Mouse (Mus musculus) heart, embryonic 11.5 days (tissue): ENCODE results near the gene Coil. TPM values are rescaled to one million over a fixed set of nuclear protein-coding genes. Genes with fewer than 3 reads are reported as not detected.

ENCODE experiments used
- ATAC-seq: fragments of 200-750 bp; cut with Nextera tagmentation; replicated peaks from 2 replicates; pipeline ENCODE4 v1.8.0; 2017; ENCODE audit warnings: moderate library complexity; ENCODE audit not compliant: insufficient number of reproducible peaks, low FRiP score, low TSS enrichment
- H3K27ac ChIP-seq: fragments of 300-500 bp; sonication (generic); 2 replicates; pipeline ENCODE4 v1.5.1; 2014; ENCODE audit warnings: mild to moderate bottlenecking, low read depth, low read length
- H3K27me3 ChIP-seq: fragments of 300-500 bp; sonication (generic); 2 replicates; pipeline ENCODE4 v1.6.1; 2014; ENCODE audit warnings: mild to moderate bottlenecking, low read length, mixed read lengths; ENCODE audit not compliant: control insufficient read depth, insufficient read depth
- H3K36me3 ChIP-seq: fragments of 300-500 bp; sonication (generic); 2 replicates; pipeline ENCODE4 v1.6.1; 2014; ENCODE audit warnings: mild to moderate bottlenecking, low read length, moderate library complexity, mixed read lengths; ENCODE audit not compliant: control insufficient read depth, insufficient read depth
- H3K4me1 ChIP-seq: fragments of 300-500 bp; sonication (generic); 2 replicates; pipeline ENCODE4 v1.6.1; 2014; ENCODE audit warnings: low read length; ENCODE audit not compliant: control insufficient read depth, insufficient read depth
- H3K4me2 ChIP-seq: fragments of 300-500 bp; sonication (generic); 2 replicates; pipeline ENCODE4 v1.6.1; 2014; ENCODE audit warnings: mild to moderate bottlenecking, moderate library complexity
- H3K4me3 ChIP-seq: fragments of 300-500 bp; sonication (generic); 2 replicates; pipeline ENCODE4 v1.5.1; 2014; ENCODE audit warnings: low read depth, low read length
- H3K9ac ChIP-seq: fragments of 300-500 bp; sonication (generic); 2 replicates; pipeline ENCODE4 v1.6.1; 2014; ENCODE audit warnings: mild to moderate bottlenecking, low read depth, low read length, moderate library complexity
- H3K9me3 ChIP-seq: fragments of 300-500 bp; sonication (generic); replicated peaks from 2 replicates; pipeline ENCODE4 v1.6.1; 2016; ENCODE audit warnings: low read length; ENCODE audit not compliant: control insufficient read depth
- WGBS: fragments of 180-500 bp; shearing (Covaris S2); extraction: QIAGEN DNeasy Blood & Tissue Kit; methylation state at CpG from one replicate; pipeline ENCODE4 v1.1.7; 2014; ENCODE audit not compliant: insufficient replicate concordance; 5-methylcytosine and 5-hydroxymethylcytosine counted together
- polyA plus RNA-seq: library from polyadenylated mRNA; unstranded; fragments of >200 nt; fragmentation: Nextera tagmentation; extraction: Ambion mirVana; gene quantifications from 2 replicates; pipeline ENCODE4 v1.2.1, GENCODE M21; 2014

Gene Coil
- 8.5 and 9.0 TPM in 2 replicates for polyA plus RNA-seq

- WGBS: 28% methylated on average over 2 of the region's 2 CpGs
- ATAC-seq: no peak; the same call in 1 of the 2 replicates
- H3K4me2 ChIP-seq: no peak within 1 kb of the TSS
These were observed at the start of gene Coil for GRCm38 (mm10) chr11:88970202-88970732. Coil (plus strand) TSS chr11:88970252.

GRCm38 (mm10) chr11:88926566-88926965 is 43.5 kb upstream of the Coil start:
- WGBS: 73% methylated on average over 5 of the region's 5 CpGs
- Histone ChIP-seq H3K27me3 (no peaks in the 10 kb centered on the region), H3K4me3 (no peak overlapping the region), H3K9ac (no peak overlapping the region), H3K4me1 (no peaks in the 10 kb centered on the region), H3K27ac (no peak overlapping the region), H3K36me3 (0 out of 2 replicates have a peak, but pooled peaks cover 12% of the 10 kb centered on the region), H3K9me3 (no peaks in the 10 kb centered on the region), H3K4me2 (no peak overlapping the region)
- no peak for ATAC-seq

More at GRCm38 (mm10) chr11:88970202-88970732, at the start of gene Coil:
- H3K4me1 ChIP-seq: peaks cover 5% of the 10 kb centered on the region; the same call in 1 of the 2 replicates
- H3K4me3 ChIP-seq: no peak within 1 kb of the TSS
- no peaks in the 10 kb centered on the region for H3K36me3 ChIP-seq
- no peaks in the 10 kb centered on the region for H3K27me3 ChIP-seq
- H3K9me3 ChIP-seq: no peaks in the 10 kb centered on the region
- H3K27ac ChIP-seq: no peak within 1 kb of the TSS
- no peak within 1 kb of the TSS for H3K9ac ChIP-seq

GRCm38 (mm10) chr11:88931692-88932530 is 38.1 kb upstream of the Coil start:
- Histone ChIP-seq H3K4me3 (no peak overlapping the region), H3K36me3 (peaks cover 4% of the 10 kb centered on the region; the same call in 1 of the 2 replicates), H3K9ac (no peak overlapping the region), H3K27ac (no peak overlapping the region), H3K4me1 (no peaks in the 10 kb centered on the region), H3K27me3 (no peaks in the 10 kb centered on the region), H3K4me2 (no peak overlapping the region), H3K9me3 (no peaks in the 10 kb centered on the region)
- 79% methylated on average over 14 of the region's 14 CpGs for WGBS
- no peak for ATAC-seq

GRCm38 (mm10) chr11:88933030-88933429 is 37.0 kb upstream of the Coil start:
- H3K4me2 ChIP-seq: no peak overlapping the region
- peaks cover 4% of the 10 kb centered on the region; the same call in 1 of the 2 replicates for H3K36me3 ChIP-seq
- ATAC-seq: no peak
- H3K4me3 ChIP-seq: no peak overlapping the region
- H3K9me3 ChIP-seq: no peaks in the 10 kb centered on the region
- H3K27ac ChIP-seq: no peak overlapping the region
- H3K27me3 ChIP-seq: no peaks in the 10 kb centered on the region
- no peaks in the 10 kb centered on the region for H3K4me1 ChIP-seq
- H3K9ac ChIP-seq: no peak overlapping the region
- WGBS: 88% methylated on average over 9 of the region's 9 CpGs

- Histone ChIP-seq H3K4me2 (no peak overlapping the region), H3K36me3 (peaks cover 2% of the 10 kb centered on the region; the same call in 1 of the 2 replicates), H3K4me3 (no peak overlapping the region), H3K4me1 (no peaks in the 10 kb centered on the region), H3K27me3 (no peaks in the 10 kb centered on the region), H3K9ac (no peak overlapping the region), H3K27ac (no peak overlapping the region), H3K9me3 (no peaks in the 10 kb centered on the region)
- ATAC-seq: no peak
- 83% methylated on average over 19 of the region's 19 CpGs for WGBS
These were observed 35.7 kb upstream of the Coil start for GRCm38 (mm10) chr11:88934089-88935000.

GRCm38 (mm10) chr11:88937886-88938285 is 32.2 kb upstream of the Coil start:
- Histone ChIP-seq H3K36me3 (peaks cover 4% of the 10 kb centered on the region; the same call in 1 of the 2 replicates), H3K4me1 (no peaks in the 10 kb centered on the region), H3K4me3 (no peak overlapping the region), H3K9me3 (no peaks in the 10 kb centered on the region), H3K9ac (no peak overlapping the region), H3K27ac (no peak overlapping the region), H3K4me2 (no peak overlapping the region), H3K27me3 (no peaks in the 10 kb centered on the region)
- 80% methylated on average over 2 of the region's 2 CpGs for WGBS
- ATAC-seq: no peak

GRCm38 (mm10) chr11:88938770-88939169 is 31.3 kb upstream of the Coil start:
- Histone ChIP-seq H3K4me3 (no peak overlapping the region), H3K36me3 (peaks cover 6% of the 10 kb centered on the region; the same call in 1 of the 2 replicates), H3K4me2 (no peak overlapping the region), H3K27ac (no peak overlapping the region), H3K27me3 (no peaks in the 10 kb centered on the region), H3K4me1 (no peaks in the 10 kb centered on the region), H3K9ac (no peak overlapping the region), H3K9me3 (no peaks in the 10 kb centered on the region)
- no peak for ATAC-seq
- 94% methylated on average over 2 of the region's 2 CpGs for WGBS

GRCm38 (mm10) chr11:88939634-88940033 is 30.4 kb upstream of the Coil start:
- H3K4me1 ChIP-seq: no peaks in the 10 kb centered on the region
- 81% methylated on average over 4 of the region's 4 CpGs for WGBS
- no peak for ATAC-seq
- H3K36me3 ChIP-seq: peaks cover 10% of the 10 kb centered on the region
- H3K27ac ChIP-seq: no peak overlapping the region
- no peak overlapping the region for H3K9ac ChIP-seq
- H3K4me3 ChIP-seq: no peak overlapping the region
- H3K27me3 ChIP-seq: no peaks in the 10 kb centered on the region
- no peak overlapping the region for H3K4me2 ChIP-seq
- H3K9me3 ChIP-seq: no peaks in the 10 kb centered on the region
